Mouse (Mus musculus): ENCODE results near the gene Gm4763.

GRCm38 (mm10) chr7:24773942-24774535 lies 47.3 kb upstream of the Gm4763 start:
- TF ChIP-seq CTCF (IDR thresholded peaks at IDR 0.05; ENCODE audit: borderline replicate concordance, insufficient read depth, low read depth, low read length) (no peak), POLR2A (IDR thresholded peaks at IDR 0.05; ENCODE audit: borderline replicate concordance, insufficient read depth, low read length) (no peak)
